Mouse (Mus musculus): ENCODE measurements at regions not wholly inside any gene's neighbourhood (a gene's known extent, or its start where the extent isn't known, plus 50 kb on each side); places are given as distances from the start of the nearest gene placed in this dataset.

DNA sequence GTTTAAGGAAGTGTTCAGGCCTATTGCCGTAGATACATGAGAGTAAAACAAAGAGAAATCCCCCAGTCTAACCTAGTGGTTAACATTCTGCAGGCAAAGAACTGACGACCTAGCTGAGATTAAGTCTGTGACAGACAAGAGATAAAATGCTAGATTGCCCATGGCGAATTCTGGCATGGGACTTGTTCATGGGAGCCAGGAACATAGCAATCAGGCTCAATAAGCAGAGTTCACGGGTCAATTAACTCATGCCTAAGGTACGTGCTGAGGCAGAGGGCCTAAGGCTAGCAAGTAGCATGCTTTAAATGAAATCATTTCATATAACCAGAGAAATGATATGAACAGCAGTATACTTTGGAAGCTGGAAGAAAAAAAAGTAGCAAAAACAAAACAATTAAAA lies 1119.2 kb upstream of the Adgrl2 start:
- no peak for DNase-seq (ENCODE audit: low read depth, low spot score)

DNA sequence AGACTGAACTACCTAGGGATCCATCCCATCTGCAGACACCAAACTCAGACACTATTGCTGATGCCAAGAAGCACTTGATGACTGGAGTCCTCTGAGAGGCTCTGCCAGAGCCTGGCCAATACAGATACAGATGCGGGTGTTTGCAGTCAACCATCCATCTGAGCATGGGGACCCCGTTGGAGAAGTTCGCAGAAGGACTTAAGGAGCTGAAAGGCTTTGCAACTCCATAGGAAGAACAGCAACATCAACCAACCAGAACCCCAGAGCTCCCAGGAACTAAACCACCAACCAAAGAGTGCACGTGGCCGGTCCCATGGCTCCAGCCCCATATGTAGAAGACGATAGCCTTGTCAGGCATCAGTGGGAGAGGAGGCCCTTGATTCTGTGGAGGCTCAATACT lies 1121.9 kb upstream of the Adgrl2 start:
- DNase-seq (ENCODE audit: low read depth, low spot score) = no peak

DNA sequence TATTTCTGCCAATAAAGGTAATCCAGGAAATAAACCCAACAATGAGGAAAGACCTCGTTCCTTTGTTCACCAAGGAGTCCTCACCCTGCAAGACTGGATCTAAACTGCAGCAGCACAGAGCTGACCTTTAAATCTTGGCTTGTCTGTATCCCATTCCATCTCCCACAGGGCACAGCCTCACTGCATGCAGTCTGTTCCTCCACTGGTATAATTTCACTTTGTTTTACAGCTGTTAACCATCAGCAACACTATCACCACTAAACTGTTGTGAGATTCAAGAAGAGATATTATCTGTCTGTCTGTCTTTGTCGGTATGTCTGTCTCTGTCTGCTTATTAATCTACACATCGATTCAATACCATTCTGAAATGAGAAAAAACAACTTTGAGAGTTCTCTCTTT lies 1129.5 kb upstream of the Adgrl2 start:
- DNase-seq (ENCODE audit: low read depth, low spot score) = no peak

DNA sequence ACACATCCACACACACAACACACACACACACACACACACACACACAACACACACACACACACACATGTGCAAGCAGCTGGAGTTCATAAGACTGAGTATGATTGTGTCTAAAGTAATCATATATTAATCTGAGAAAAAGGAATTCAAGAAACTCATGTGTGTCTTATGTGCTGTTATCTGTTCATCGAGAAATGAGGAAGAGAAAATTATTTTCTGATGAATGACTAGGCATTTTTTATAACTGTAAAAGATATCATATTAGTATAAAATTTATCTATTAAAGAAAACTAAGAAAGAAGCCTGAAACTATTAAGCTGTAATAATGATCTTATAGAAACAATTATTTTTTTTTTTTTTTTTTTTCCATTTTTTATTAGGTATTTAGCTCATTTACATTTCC lies 1156.3 kb upstream of the Adgrl2 start:
- DNase-seq (ENCODE audit: low read depth, low spot score) = no peak

DNA sequence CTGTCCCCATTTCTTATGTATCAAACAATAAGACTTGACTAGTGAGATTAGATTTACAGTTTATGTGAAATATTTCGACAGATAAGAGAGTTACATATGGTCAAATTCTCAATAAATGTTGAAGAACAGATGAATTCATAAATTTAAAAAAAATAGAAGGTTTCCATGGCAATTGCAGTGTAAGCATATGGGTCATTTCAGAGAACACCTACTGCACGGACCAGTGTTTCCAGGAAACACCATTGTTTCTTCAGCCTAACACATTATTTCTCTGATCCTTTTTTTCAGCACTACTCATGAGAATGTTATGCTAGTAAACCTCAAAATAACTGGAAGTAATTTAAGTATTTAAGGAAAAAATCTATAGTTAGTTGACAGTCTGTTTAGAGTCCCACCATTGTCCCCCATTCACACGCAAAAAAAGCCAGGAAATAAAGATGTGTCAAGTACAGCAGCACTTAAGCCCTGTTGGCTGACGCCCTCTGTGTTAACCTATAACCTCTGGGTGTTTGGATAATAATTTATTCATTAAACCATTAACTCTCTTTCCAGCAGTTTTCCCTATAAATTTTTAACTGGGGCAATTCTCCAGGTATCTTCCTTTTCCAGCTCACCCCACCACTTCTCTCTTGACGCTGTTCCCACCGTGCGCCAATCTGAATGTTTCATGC lies 1160.9 kb upstream of the Adgrl2 start:
- DNase-seq (ENCODE audit: low read depth, low spot score) = no peak

DNA sequence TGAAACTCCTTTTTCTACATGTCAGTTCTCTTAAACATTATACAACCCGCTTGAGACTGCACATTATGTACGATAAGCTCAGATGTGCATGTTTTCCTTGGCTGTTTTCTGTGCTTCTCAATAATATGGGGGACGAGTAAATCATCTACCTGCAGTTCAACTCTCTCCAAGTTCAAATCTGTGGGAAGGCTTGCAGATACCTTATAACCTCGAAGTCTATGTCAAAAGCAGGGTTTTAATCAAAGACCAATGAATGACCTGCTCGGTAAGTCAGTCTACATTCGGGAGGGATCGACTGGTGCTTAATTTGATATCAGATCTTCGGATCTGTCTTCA lies 1161.4 kb upstream of the Adgrl2 start:
- DNase-seq (ENCODE audit: low read depth, low spot score) = no peak

DNA sequence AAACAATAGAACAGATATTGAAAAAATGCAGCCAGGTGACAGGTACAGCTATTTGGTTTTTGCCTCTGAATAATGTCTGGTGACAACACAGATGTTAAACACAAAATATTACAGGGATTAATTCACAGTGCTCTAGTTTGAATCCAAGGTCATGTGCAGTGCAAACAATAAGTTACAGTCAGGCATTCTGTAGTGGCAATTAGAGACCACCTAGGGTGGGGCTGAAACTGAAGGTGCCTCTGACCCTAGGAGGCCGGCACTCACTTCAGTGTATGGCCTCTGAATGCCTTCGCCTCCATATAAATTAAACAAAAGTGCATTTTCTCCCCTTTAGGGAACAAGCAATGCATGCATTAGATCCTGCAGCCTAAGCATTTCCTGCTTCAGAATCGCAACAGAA lies 1162.5 kb upstream of the Adgrl2 start:
- DNase-seq (ENCODE audit: low read depth, low spot score) = no peak

DNA sequence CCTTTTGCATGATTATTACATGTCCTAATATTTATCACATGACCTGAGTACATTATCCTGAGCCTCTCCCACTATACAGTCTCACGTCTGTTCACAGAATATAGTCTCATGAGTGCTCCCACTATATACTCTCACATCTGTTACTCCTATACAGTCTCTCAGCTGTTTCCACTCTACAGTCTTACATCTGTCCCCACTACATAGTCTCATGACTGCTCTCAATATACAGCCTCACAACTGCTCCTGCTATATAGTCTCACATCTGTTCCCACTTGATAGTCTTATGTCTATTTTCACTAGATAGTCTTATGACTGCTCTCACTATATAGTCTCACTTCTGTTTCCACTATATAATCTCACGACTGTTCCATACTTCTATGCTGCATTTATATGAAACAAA lies 1195.5 kb upstream of the Adgrl2 start:
- DNase-seq (ENCODE audit: low read depth, low spot score) = no peak

DNA sequence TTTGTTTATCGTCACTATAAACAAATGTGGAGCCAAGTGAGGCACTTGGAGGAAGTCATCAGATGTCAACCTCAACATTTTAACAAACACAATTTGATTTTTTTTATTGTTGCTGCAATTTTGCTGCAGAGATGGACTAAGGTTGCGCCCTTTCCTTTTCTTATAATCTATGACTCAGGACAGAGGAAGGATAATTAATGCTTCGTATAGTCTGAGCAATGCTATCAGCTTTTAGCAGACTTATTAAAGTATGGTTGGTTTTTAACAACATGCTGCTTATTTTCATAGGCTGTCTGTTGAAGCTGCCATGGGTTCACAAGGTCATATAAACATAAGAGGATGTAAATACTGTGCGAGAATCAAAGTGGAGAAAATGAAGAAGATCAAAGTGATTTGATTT lies 1202.8 kb upstream of the Adgrl2 start:
- DNase-seq (ENCODE audit: low read depth, low spot score) = no peak

DNA sequence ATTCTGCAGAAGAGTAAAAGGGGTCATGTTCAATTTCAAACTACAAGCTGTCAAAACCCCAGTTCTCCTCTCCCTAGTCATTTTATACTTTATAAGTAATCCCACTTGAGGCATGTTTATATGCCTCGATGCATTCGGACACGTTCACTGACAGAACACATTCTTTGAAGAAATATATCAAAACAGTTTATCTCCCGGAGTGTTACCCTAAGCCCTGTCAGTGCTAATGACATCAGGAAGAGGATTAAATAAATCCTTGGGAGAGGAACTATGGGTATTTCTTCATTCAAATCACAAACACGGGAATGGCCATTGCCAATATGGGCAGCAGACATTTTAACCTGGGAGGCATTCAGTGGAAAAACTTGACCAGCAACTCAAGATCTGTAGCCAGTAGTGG lies 1208.1 kb upstream of the Adgrl2 start:
- DNase-seq (ENCODE audit: low read depth, low spot score) = no peak

DNA sequence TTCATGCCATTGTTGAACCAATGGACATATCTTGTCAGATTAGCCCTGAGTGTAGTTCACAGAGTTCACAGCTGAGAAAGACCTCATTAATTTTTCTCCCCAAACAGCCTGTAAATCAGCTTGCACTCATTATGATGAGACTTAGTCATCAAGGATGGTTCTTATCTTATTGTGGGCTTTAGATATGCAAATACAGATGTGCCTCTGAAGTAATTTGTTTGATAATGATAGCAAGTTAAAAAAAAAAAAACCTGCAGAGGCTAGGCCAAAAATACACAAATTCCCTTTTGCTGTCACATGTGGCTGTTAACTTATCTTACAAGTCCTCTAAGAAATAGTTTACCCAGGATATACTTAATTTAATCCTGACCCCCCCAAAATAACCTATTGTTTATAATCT lies 1215.5 kb upstream of the Adgrl2 start:
- no peak for DNase-seq (ENCODE audit: low read depth, low spot score)

DNA sequence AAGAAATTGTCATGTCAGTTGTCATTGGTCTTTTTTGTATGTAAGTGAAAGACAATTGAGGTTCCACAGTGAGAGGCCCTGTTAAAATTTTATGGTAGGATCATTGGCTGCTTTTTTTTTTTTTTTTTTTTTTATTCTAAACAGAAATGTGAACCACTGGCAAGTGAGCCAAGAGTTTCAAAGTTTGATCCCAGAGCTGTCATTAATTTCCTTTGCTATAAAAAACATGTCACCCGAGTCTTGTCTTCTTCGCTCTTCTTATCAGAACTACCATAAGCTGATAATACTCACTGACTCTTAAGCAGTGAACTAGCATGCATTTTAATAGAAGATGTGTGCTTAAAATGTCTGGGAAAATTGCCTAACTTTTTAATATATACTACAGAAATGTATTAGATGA lies 1204.4 kb upstream of the Adgrl4 start:
- DNase-seq (ENCODE audit: low read depth, low spot score) = no peak

DNA sequence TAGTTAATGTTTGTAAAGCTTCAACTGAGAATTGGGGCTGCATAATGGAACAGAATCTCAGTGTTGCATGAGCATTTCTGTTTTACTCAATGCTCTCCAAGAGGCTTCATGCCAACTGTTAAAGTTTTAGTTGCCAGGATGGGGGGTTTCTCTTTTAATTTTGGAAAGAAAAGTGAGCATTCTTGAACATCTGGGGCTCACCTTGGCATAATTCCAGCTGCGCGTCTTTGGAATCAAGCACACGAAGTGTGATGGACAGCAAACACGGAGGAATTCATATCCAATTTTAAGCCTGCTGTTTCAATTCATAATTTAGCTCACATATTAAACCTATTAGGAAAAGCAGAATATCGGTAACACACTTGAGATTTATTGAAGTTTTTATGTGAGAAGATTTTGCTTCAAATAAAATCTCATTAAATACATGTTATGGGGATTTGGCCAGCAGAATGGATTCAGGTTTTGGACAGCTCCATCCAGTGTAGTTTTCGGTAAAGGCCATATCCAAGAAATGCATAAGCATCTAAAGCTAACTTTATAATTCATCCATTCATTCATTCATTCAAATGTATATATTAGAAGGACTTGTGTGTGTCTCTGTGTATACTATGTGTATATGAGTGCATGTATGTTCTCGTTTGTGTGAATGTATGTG lies 1200.6 kb upstream of the Adgrl4 start:
- DNase-seq (ENCODE audit: low read depth, low spot score) = no peak

DNA sequence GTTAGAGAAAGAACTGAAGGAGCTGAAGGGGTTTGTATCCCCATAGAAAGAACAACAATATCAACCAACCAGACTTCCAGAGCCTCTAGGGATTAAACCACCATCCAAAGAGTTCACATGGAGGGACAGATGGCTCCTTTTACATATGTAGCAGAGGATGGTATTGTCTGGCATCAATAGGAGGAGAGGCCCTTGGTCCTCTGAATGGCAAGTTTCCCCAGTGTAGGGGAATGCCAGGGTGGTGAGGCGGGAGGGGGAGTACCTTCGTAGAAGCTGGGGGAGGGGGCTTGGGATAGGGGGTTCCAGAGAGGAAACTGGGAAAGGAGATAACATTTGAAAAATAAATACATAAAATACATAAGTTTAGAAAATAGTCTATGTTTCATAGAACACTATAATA lies 1162.6 kb upstream of the Adgrl4 start:
- DNase-seq (ENCODE audit: low read depth, low spot score) = no peak

DNA sequence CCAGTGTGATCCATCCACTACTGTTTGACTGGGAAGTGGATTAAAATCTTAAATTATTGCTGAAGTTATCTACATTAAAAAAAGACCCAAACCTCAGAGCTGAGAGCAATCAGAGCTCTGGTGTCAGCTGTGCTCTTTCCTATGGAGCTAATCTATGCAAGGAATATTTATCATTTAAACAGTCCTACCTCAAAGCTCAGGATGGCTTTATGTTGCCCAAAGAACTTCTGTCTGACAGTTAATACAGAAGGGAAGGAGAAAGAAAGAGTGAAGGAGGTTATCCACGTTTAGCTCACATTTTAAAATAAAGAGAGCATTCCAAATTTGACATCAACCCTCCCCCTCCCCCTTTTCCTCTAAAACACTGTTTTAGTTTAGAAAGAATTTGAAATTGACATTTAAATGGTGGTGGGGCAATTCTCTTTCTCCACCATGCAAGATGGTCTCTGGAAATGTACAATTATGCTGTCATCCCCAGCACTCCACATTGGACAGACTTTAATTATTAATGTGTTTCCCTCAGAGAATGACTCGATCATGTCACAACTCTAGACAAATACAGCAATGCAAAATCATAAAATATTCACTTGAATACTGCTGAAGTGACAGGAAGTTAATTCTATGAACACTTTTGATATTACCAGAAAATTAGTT lies 1141.5 kb upstream of the Adgrl4 start:
- DNase-seq (ENCODE audit: low read depth, low spot score) = no peak

DNA sequence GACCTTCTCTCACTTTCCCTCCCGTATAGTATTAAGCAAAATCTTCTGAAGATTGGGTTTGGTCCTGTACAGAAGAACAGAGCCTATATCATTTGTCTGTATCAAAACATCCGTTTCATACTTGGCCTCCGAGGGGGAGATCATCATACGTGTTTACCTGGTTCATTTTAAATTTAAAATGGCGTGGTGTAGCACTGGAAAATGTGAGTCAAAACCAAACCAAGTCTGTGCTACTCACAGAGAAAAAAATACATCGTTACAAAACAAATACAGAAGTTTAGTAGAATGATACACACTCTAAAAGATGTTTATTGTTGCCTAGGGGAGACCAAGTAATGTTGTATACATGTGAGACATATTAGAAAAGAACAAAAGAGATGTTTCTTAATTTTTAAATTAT lies 1108.9 kb upstream of the Adgrl4 start:
- DNase-seq (ENCODE audit: low read depth, low spot score) = no peak

DNA sequence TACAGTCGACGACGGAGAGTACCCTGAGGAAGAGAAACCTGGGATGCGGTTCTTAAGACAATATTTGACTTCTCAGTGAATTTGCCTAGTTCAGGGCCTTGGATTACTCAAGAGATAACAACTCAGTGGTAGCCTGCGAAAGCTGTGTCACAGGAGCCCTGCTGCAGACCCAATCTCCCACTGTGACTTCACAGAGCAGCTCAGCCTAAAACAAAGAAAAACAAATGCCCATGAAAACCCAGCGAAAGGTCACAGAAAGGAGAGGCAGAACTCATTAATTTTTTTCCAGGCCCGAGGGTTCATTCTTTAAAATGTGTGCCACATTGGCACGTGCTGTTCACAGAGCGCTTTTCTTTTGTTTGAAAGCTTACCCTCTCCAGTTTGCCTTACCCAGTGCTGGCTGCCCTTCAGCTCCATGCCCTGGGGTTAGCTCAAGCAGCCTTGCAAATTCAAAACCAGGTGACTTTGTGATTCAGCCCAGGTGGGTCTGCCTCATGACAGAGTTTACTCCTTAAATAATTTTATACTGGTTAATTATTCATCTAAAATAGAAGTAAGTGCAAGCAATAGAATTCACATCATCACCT lies 1085.5 kb upstream of the Adgrl4 start:
- DNase-seq (ENCODE audit: low read depth, low spot score) = no peak

DNA sequence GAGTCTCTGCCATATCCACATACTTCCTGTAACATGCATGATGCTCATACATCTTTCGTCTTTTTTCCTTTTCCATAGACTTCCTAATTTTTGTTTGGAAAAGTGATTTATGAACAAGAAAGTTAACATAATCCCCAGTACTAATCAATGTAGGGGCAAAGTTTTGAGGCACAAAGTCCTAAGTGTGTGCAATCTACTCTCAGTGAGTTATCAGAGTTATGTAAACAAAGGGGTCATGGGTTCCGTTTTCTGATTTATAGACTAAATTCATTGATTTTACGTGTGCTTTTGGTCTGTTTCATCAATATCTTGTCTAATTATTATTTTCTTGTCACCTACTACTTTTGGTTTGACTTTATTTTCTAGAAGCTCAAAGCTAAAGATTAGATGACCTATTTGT lies 1071.9 kb upstream of the Adgrl4 start:
- no peak for DNase-seq (ENCODE audit: low read depth, low spot score)

DNA sequence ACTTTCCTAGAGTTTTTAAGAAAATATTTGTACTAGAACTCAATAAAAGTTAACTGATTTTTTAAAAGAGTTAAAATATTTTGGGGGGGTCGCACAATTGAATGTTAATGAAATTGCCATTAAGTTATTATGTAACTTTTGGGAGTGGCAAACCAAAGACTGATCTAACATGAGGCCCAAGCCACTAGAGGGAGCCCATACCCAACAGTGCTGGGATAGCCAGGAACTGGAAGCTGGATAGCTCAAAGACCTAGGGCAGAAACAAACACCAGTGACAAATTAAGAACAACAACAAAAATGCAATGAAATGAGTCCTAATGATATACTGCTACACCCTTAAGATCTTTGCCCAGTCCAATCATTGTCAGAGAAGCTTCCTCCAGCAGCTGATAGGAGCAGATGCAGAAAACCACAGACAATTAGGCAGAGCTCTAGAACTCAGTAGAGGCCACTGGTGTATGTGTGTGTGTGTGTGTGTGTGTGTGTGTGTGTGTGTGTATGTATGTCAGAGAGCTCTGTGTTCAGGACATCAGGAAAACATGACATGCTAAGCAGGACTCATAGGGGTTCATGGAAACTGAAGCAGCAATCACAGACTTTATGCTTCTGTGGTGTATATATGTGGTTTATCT lies 1052.6 kb upstream of the Adgrl4 start:
- DNase-seq (ENCODE audit: low read depth, low spot score) = peak; percentile 39

DNA sequence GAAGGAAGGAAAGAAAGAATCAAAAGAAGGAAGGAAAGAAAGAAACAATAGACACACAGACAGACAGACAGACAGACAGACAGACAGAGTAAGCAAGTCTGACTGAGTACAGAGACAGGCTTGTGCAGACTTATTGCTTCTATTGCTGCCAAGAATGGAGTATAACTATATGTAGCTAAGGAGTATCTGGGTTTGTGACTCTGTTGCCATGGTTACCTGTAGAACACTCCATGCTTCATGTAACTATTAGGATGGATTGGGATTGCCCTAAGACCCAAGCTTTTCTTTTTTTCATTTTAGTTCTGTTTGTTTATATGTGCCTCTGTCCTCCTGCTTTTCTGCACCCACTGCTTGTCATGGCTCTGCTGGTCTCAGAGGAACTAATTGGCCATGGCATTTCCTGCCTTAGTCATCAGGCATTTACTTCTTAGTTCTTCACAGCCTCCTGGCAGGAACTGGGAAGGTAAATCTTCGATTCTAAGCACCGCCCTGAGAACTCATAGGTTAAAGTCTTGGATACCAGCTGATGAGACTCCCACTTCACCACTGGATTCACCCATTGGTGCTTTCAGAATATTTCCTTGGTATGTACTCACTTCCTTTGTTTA lies 1035.9 kb upstream of the Adgrl4 start:
- no peak for DNase-seq (ENCODE audit: low read depth, low spot score)

DNA sequence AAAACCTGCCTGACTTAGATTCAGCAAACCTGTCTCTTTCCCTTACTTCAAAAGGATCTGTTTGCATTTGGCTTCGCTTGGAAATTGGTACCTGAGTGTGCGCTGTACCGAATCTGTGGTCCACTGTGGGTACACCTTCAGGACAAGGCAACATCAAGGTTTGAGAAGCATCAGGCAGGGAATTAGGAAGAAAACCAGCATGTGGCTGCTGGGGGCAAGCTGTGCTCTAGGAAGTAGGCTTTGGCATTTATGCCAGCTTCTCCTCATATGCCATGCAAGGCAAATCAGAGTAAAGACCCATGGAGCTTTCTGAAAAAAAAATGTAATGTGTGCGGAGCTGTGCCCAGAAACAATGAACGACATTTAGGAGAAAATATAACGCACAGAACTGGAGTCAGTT lies 1031.6 kb upstream of the Adgrl4 start:
- DNase-seq (ENCODE audit: low read depth, low spot score) = no peak

DNA sequence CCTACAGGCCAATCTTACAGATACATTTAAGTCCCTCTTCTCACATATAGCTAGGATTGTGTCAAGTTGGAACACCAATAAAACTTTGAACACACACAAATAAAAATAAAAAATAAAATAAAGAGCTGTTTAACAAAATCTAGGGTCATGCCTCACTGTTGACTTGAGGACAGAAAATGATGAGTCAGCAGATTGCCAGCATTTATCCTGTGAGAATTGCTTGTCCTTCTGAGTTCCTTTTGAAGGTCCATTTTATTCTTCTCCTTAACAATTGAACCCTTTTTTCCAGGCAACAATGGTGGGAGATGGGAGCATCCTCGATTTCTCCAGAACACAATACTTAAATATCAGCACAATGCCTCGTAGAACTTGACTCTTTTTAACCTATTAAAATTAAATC lies 1022.4 kb upstream of the Adgrl4 start:
- no peak for DNase-seq (ENCODE audit: low read depth, low spot score)
